ENCODE assay signal across 10 mouse cellular contexts in genomic region chrX:12067031-12067430, GRCm38 (mm10).
DNase-seq lines count a peak whose midpoint lies in the region; ATAC-seq lines count a peak whose summit lies in the region.
"Had no signal": no experiment of that assay in that cellular context is flagged by ENCODE, and none has a peak within 500 bp of the region (broad histone marks: within the 10 kb centered on the region; RNA-seq: fewer than 3 reads in every experiment).

No protein-coding gene starts in this region.

- H3K4me1 ChIP-seq in kidney, embryonic 16.5 days (ENCODE audit: insufficient read depth, low read length): peaks cover 96% of the 10 kb centered on the region
- no peaks in the 10 kb centered on the region; the same call in 1 of the 2 replicates for H3K4me1 ChIP-seq in embryonic facial prominence, embryonic 11.5 days (ENCODE audit: control insufficient read depth, insufficient read depth, low read length)
- peaks cover 99% of the 10 kb centered on the region for H3K4me1 ChIP-seq in hindbrain, embryonic 10.5 days (replicated peaks)
- H3K4me1 ChIP-seq in midbrain, embryonic 14.5 days (ENCODE audit: control insufficient read depth, insufficient read depth, low read length): peaks cover 75% of the 10 kb centered on the region
- H3K4me1 ChIP-seq in intestine, embryonic 15.5 days (replicated peaks): peaks cover 46% of the 10 kb centered on the region

- H3K9me3 ChIP-seq in kidney, embryonic 16.5 days (ENCODE audit: low read length): no peaks in the 10 kb centered on the region
- H3K9me3 ChIP-seq in embryonic facial prominence, embryonic 11.5 days (replicated peaks; ENCODE audit: control insufficient read depth, low read length): no peaks in the 10 kb centered on the region
- H3K9me3 ChIP-seq in hindbrain, embryonic 10.5 days: no peaks in the 10 kb centered on the region
- no peaks in the 10 kb centered on the region for H3K9me3 ChIP-seq in midbrain, embryonic 14.5 days (ENCODE audit: control insufficient read depth, low read length)
- no peaks in the 10 kb centered on the region for H3K9me3 ChIP-seq in intestine, embryonic 15.5 days

- H3K36me3 ChIP-seq in kidney, embryonic 16.5 days (ENCODE audit: insufficient read depth, low read length): no peaks in the 10 kb centered on the region
- no peaks in the 10 kb centered on the region for H3K36me3 ChIP-seq in embryonic facial prominence, embryonic 11.5 days (replicated peaks; ENCODE audit: control insufficient read depth, insufficient read depth, low read depth, low read length)
- no peaks in the 10 kb centered on the region for H3K36me3 ChIP-seq in hindbrain, embryonic 10.5 days
- no peaks in the 10 kb centered on the region for H3K36me3 ChIP-seq in midbrain, embryonic 14.5 days (ENCODE audit: control insufficient read depth, insufficient read depth, low read length)
- H3K36me3 ChIP-seq in intestine, embryonic 15.5 days: no peaks in the 10 kb centered on the region

- no peak for DNase-seq in kidney, postnatal 4 days
- DNase-seq in embryonic facial prominence, embryonic 11.5 days (ENCODE audit: low spot score): no peak
- peak; percentile 12 for DNase-seq in hindbrain, embryonic 10.5 days (ENCODE audit: low spot score)
- DNase-seq in midbrain, embryonic 14.5 days: no peak
- no peak for DNase-seq in left cerebral cortex, postnatal 36 days (ENCODE audit: low spot score in 2 of 2)
- DNase-seq in adrenal gland, postnatal 14 days: no peak
- DNase-seq: left cerebral cortex, postnatal 4 days; lung, postnatal 36 days had no signal

- 0 out of 2 replicates have a peak overlapping the region, but pooled peaks have one; percentile 10 for H3K27ac ChIP-seq in kidney, embryonic 16.5 days (ENCODE audit: low read length)
- H3K27ac ChIP-seq in embryonic facial prominence, embryonic 11.5 days (replicated peaks; ENCODE audit: low read depth, low read length): no peak overlapping the region
- H3K27ac ChIP-seq in hindbrain, embryonic 10.5 days: peak overlapping the region; percentile 76
- no peak overlapping the region for H3K27ac ChIP-seq in midbrain, embryonic 14.5 days (replicated peaks; ENCODE audit: low read depth, low read length)
- H3K27ac ChIP-seq in intestine, embryonic 15.5 days: no peak overlapping the region

- 17% methylated on average over 6 of the region's 6 CpGs for WGBS in kidney, embryonic 16.5 days
- 0% methylated on average over 6 of the region's 6 CpGs for WGBS in embryonic facial prominence, embryonic 11.5 days
- WGBS in hindbrain, embryonic 10.5 days: 3% methylated on average over 6 of the region's 6 CpGs
- WGBS in midbrain, embryonic 14.5 days: 12% methylated on average over 6 of the region's 6 CpGs
- WGBS in intestine, embryonic 15.5 days: 22% methylated on average over 6 of the region's 6 CpGs

- H3K4me2 ChIP-seq in kidney, embryonic 16.5 days (replicated peaks; ENCODE audit: low read depth, low read length): peak overlapping the region; percentile 32; the same call in 1 of the 2 replicates
- peak overlapping the region; percentile 21 for H3K4me2 ChIP-seq in embryonic facial prominence, embryonic 11.5 days (ENCODE audit: low read depth, low read length)
- H3K4me2 ChIP-seq in midbrain, embryonic 14.5 days (ENCODE audit: low read length): peak overlapping the region; percentile 37
- H3K4me2 ChIP-seq in intestine, embryonic 15.5 days (replicated peaks): no peak overlapping the region

- H3K27me3 ChIP-seq in kidney, embryonic 16.5 days (ENCODE audit: insufficient read depth, low read length): peaks cover 72% of the 10 kb centered on the region
- peaks cover 11% of the 10 kb centered on the region for H3K27me3 ChIP-seq in embryonic facial prominence, embryonic 11.5 days (ENCODE audit: control insufficient read depth, insufficient read depth, low read length)
- peaks cover 99% of the 10 kb centered on the region for H3K27me3 ChIP-seq in hindbrain, embryonic 10.5 days (ENCODE audit: insufficient read depth, poor library complexity, severe bottlenecking)
- H3K27me3 ChIP-seq in midbrain, embryonic 14.5 days (ENCODE audit: control insufficient read depth, insufficient read depth, low read length): peaks cover 9% of the 10 kb centered on the region
- H3K27me3 ChIP-seq in intestine, embryonic 15.5 days (replicated peaks): peaks cover 15% of the 10 kb centered on the region; the same call in 1 of the 2 replicates

- no peak for ATAC-seq in kidney, embryonic 16.5 days (ENCODE audit: low FRiP score, low TSS enrichment)
- ATAC-seq in embryonic facial prominence, embryonic 11.5 days (replicated peaks; ENCODE audit: insufficient number of reproducible peaks, low FRiP score, low TSS enrichment, low read depth): no peak
- ATAC-seq in midbrain, embryonic 14.5 days (ENCODE audit: low FRiP score, low TSS enrichment): no peak
- ATAC-seq in intestine, embryonic 15.5 days: no peak

- intact Hi-C loops in left cerebral cortex, postnatal 36 days (cut with DNase I): no loop called here

- no peak overlapping the region for H3K4me3 ChIP-seq in kidney, embryonic 16.5 days (ENCODE audit: low read length)
- H3K4me3 ChIP-seq in embryonic facial prominence, embryonic 11.5 days (ENCODE audit: low read depth, low read length): no peak overlapping the region
- H3K4me3 ChIP-seq in hindbrain, embryonic 10.5 days: peak overlapping the region; percentile 27
- no peak overlapping the region for H3K4me3 ChIP-seq in midbrain, embryonic 14.5 days (replicated peaks; ENCODE audit: low read depth, low read length)
- no peak overlapping the region for H3K4me3 ChIP-seq in intestine, embryonic 15.5 days (replicated peaks)

- 0 out of 2 replicates have a peak overlapping the region, but pooled peaks have one; percentile 35 for H3K9ac ChIP-seq in kidney, embryonic 16.5 days (replicated peaks; ENCODE audit: low read length)
- no peak overlapping the region for H3K9ac ChIP-seq in embryonic facial prominence, embryonic 11.5 days (replicated peaks; ENCODE audit: low read length)
- H3K9ac ChIP-seq in midbrain, embryonic 14.5 days (replicated peaks; ENCODE audit: low read length): no peak overlapping the region; the same call in 1 of the 2 replicates
- no peak overlapping the region for H3K9ac ChIP-seq in intestine, embryonic 15.5 days

Comparison
In these comparisons a context has a peak if more than half of its experiments do, and no peak if none do; other contexts are left out.
1. H3K27ac ChIP-seq: peak in kidney, embryonic 16.5 days (single experiment) and hindbrain, embryonic 10.5 days (single experiment); none in embryonic facial prominence, embryonic 11.5 days (single experiment), midbrain, embryonic 14.5 days (single experiment) and intestine, embryonic 15.5 days (single experiment).